Mouse (Mus musculus): ENCODE results near the gene Bptf.
A peak's percentile ranks its signal among the peaks of the same experiment; 100 is the strongest.

DNA sequence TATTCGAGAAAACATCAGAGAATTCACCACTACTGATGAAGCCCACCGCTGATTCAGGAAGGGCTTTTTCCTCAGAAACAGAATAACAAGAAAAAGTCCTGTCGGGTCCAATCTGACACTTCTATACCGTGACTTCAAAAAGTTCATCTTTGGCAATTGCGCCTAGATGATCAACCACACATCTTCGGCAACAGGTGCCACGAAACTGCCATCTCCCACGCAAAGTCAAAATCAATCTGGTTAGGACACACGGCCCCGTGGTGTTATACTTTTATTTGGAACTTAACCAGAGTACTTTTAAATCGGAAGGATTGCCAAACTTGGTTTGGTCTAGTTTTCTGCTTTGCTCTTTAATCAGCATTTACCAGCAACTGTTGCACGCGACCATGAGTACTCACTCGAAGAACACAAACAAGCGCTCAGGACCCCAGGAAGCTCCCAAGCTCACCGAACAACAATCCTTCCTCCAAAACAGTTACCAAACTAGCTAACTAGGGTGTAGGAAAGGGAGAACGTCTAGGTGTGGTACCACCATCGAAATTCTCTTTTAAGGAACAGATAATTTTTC, 1.6 kb downstream of the Bptf start:
- TF ChIP-seq POLR2A (IDR thresholded peaks at IDR 0.05; ENCODE audit: low read depth, low read length) (no peak), CTCF (conservative IDR thresholded peaks at IDR 0.05 in 1 of 2, IDR thresholded peaks at IDR 0.05 in 1 of 2; ENCODE audit: low read depth in 2 of 2, low read length in 2 of 2) (no peak), ETS1 (conservative IDR thresholded peaks at IDR 0.05; ENCODE audit: low read depth, low read length) (no peak), SIN3A (IDR thresholded peaks at IDR 0.05; ENCODE audit: low read length) (peak; percentile 66; the same call in 1 of the 2 replicates), HCFC1 (IDR thresholded peaks at IDR 0.05; ENCODE audit: low read depth, low read length) (no peak), ZNF384 (IDR thresholded peaks at IDR 0.05; ENCODE audit: low read depth, low read length) (no peak), MXI1 (IDR thresholded peaks at IDR 0.05; ENCODE audit: low read depth, low read length) (peak; percentile 62), ELF1 (IDR thresholded peaks at IDR 0.05; ENCODE audit: low read depth, low read length) (no peak), MYC (IDR thresholded peaks at IDR 0.05; ENCODE audit: low read depth, low read length) (no peak)

Data from CH12.LX (cell line).